Mouse (Mus musculus): ENCODE measurements at regions not wholly inside any gene's neighbourhood (a gene's known extent, or its start where the extent isn't known, plus 50 kb on each side); places are given as distances from the start of the nearest gene placed in this dataset.

GRCm38 (mm10) chr15:51671667-51672372, 2212.9 kb upstream of the Gm7489 start:
- Histone ChIP-seq H3K36me3 (ENCODE audit: control insufficient read depth, insufficient read depth, low read length) (no peaks in the 10 kb centered on the region), H3K4me1 (ENCODE audit: control insufficient read depth, insufficient read depth, insufficient read length, low read length) (no peaks in the 10 kb centered on the region), H3K27ac (ENCODE audit: insufficient read depth, low read depth, low read length) (no peak overlapping the region), H3K4me3 (ENCODE audit: low read depth, low read length) (no peak overlapping the region), H3K27me3 (ENCODE audit: control insufficient read depth, insufficient read depth, low read length) (no peaks in the 10 kb centered on the region)
- no peak for TF ChIP-seq CTCF (IDR thresholded peaks at IDR 0.05; ENCODE audit: extremely low read depth, insufficient read length, insufficient replicate concordance, low read depth, low read length)
- TF ChIP-seq POLR2A (IDR thresholded peaks at IDR 0.05; ENCODE audit: low read depth, low read length) = no peak
- WGBS = 75% methylated on average over 18 of the region's 18 CpGs

DNA sequence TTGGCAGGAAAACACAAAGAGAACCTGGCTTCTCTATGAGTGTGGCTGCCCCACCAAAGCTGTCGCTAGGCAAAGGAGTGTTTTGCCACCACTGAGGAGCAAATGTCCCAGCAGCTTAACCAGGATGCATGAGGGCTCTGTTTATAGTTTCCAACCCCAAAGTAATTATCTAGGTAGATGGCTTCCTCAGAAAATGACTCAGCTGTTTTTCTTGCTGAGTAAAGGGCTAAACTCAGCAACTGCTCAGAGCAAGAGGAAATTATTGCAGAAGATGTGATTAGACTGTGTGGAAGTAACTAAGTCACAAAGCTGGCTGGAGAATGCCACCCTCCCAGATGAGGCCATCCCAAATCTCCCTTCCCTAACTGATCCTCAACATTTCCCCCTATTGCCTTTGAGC, 2211.2 kb upstream of the Gm7489 start:
- Histone ChIP-seq H3K36me3 (ENCODE audit: control insufficient read depth, insufficient read depth, low read length) (no peaks in the 10 kb centered on the region), H3K4me3 (ENCODE audit: low read depth, low read length) (no peak overlapping the region), H3K4me1 (ENCODE audit: control insufficient read depth, insufficient read depth, insufficient read length, low read length) (no peaks in the 10 kb centered on the region), H3K27ac (ENCODE audit: insufficient read depth, low read depth, low read length) (no peak overlapping the region), H3K27me3 (ENCODE audit: control insufficient read depth, insufficient read depth, low read length) (no peaks in the 10 kb centered on the region)
- TF ChIP-seq POLR2A (IDR thresholded peaks at IDR 0.05; ENCODE audit: low read depth, low read length) (no peak), CTCF (IDR thresholded peaks at IDR 0.05; ENCODE audit: extremely low read depth, insufficient read length, insufficient replicate concordance, low read depth, low read length) (no peak)
- 76% methylated on average over 1 of the region's 1 CpGs for WGBS

DNA sequence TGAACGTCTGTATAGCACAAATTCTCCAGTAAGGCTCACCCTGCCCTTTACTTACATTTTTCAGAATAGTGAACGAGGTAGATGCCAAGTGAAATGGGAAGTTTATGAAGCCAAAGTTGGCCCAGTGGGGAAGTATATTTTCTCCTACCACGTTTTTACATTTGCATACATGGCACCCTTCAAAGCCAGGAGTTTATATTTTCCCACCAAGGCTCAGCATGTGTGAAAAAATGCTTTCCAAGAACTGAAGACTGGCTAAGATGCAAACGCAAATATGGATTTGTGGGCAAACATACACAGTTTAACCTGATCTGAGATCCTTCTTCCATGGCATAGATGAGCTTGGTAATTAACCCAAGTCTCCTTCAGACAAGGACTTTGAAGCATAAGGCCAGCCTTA, 2209.4 kb upstream of the Gm7489 start:
- peaks cover 3% of the 10 kb centered on the region; the same call in 1 of the 2 replicates for H3K4me1 ChIP-seq (ENCODE audit: control insufficient read depth, insufficient read depth, insufficient read length, low read length)
- TF ChIP-seq POLR2A (IDR thresholded peaks at IDR 0.05; ENCODE audit: low read depth, low read length) (no peak), CTCF (IDR thresholded peaks at IDR 0.05; ENCODE audit: extremely low read depth, insufficient read length, insufficient replicate concordance, low read depth, low read length) (no peak)
- WGBS = 65% methylated on average over 4 of the region's 4 CpGs
- H3K4me3 ChIP-seq (ENCODE audit: low read depth, low read length) = no peak overlapping the region
- no peaks in the 10 kb centered on the region for H3K27me3 ChIP-seq (ENCODE audit: control insufficient read depth, insufficient read depth, low read length)
- no peak overlapping the region for H3K27ac ChIP-seq (ENCODE audit: insufficient read depth, low read depth, low read length)
- no peaks in the 10 kb centered on the region for H3K36me3 ChIP-seq (ENCODE audit: control insufficient read depth, insufficient read depth, low read length)

DNA sequence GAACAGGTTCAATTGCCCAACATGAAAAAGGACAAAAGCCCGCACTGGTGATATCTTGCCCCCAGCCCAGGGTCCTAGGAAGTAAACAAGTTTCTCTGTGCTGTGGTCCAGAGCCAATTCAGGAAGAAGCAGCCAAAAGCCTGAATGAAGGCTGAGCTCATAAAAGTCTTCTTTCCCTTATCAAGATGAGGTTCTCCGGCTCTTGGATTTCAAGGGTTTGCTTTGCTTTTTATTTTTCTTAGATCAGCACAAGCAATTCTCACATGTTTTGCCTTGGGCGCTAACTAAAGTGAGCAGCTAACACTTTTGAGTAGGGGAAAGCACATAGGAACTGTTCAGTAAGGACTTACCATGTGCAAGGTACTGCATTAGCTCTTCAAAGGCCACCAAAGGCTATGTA, 2208.0 kb upstream of the Gm7489 start:
- Histone ChIP-seq H3K4me3 (ENCODE audit: low read depth, low read length) (no peak overlapping the region), H3K27me3 (ENCODE audit: control insufficient read depth, insufficient read depth, low read length) (no peaks in the 10 kb centered on the region), H3K27ac (ENCODE audit: insufficient read depth, low read depth, low read length) (no peak overlapping the region), H3K36me3 (ENCODE audit: control insufficient read depth, insufficient read depth, low read length) (no peaks in the 10 kb centered on the region), H3K4me1 (ENCODE audit: control insufficient read depth, insufficient read depth, insufficient read length, low read length) (peaks cover 3% of the 10 kb centered on the region; the same call in 1 of the 2 replicates)
- no peak for TF ChIP-seq POLR2A (IDR thresholded peaks at IDR 0.05; ENCODE audit: low read depth, low read length)
- no peak for TF ChIP-seq CTCF (IDR thresholded peaks at IDR 0.05; ENCODE audit: extremely low read depth, insufficient read length, insufficient replicate concordance, low read depth, low read length)
- 88% methylated on average over 3 of the region's 3 CpGs for WGBS

- Histone ChIP-seq H3K27ac (ENCODE audit: insufficient read depth, low read depth, low read length) (no peak overlapping the region), H3K4me1 (ENCODE audit: control insufficient read depth, insufficient read depth, insufficient read length, low read length) (peaks cover 3% of the 10 kb centered on the region; the same call in 1 of the 2 replicates), H3K27me3 (ENCODE audit: control insufficient read depth, insufficient read depth, low read length) (no peaks in the 10 kb centered on the region), H3K36me3 (ENCODE audit: control insufficient read depth, insufficient read depth, low read length) (no peaks in the 10 kb centered on the region), H3K4me3 (ENCODE audit: low read depth, low read length) (no peak overlapping the region)
- 67% methylated on average over 4 of the region's 4 CpGs for WGBS
- TF ChIP-seq CTCF (IDR thresholded peaks at IDR 0.05; ENCODE audit: extremely low read depth, insufficient read length, insufficient replicate concordance, low read depth, low read length) (no peak), POLR2A (IDR thresholded peaks at IDR 0.05; ENCODE audit: low read depth, low read length) (no peak)
Measured at GRCm38 (mm10) chr15:51677266-51677665, 2207.4 kb upstream of the Gm7489 start.

DNA sequence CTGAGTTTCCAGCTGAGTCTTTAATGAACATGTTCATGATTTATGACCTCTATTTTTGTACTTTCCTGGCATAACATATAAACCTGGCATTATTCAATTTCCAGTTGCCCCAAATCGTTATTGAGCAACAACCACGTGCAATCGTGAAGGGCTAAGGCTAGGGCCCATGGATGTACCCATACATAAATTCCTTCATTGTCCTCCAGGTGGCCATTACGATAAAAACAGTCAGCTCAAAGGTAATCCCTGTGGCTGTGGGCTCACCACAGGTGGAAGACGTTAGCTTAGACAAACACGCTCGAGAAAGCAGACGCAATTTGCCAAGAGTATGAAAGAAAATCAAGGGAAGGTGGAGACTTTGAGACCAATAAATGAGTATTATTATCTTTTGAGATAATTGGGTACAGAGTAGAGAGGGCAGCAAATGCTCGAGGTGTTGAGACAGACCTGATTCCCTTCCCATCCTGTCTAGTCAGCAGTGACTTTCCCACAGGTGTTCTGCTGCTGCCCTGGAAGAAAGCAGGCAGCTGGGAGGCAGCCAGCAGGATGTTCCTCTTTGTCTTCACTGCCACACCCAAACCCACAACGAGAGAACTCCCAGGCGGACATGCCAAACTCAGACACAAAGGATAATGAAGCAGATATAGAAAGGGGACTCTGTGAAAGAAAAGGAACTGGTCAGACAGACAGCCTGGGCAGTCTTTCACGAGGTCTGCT, 2205.4 kb upstream of the Gm7489 start:
- Histone ChIP-seq H3K27me3 (ENCODE audit: control insufficient read depth, insufficient read depth, low read length) (no peaks in the 10 kb centered on the region), H3K27ac (ENCODE audit: insufficient read depth, low read depth, low read length) (no peak overlapping the region), H3K4me1 (ENCODE audit: control insufficient read depth, insufficient read depth, insufficient read length, low read length) (peaks cover 3% of the 10 kb centered on the region; the same call in 1 of the 2 replicates), H3K36me3 (ENCODE audit: control insufficient read depth, insufficient read depth, low read length) (no peaks in the 10 kb centered on the region), H3K4me3 (ENCODE audit: low read depth, low read length) (no peak overlapping the region)
- WGBS = 24% methylated on average over 12 of the region's 12 CpGs
- TF ChIP-seq CTCF (IDR thresholded peaks at IDR 0.05; ENCODE audit: extremely low read depth, insufficient read length, insufficient replicate concordance, low read depth, low read length) (no peak), POLR2A (IDR thresholded peaks at IDR 0.05; ENCODE audit: low read depth, low read length) (no peak)

- TF ChIP-seq POLR2A (IDR thresholded peaks at IDR 0.05; ENCODE audit: low read depth, low read length) (no peak), CTCF (IDR thresholded peaks at IDR 0.05; ENCODE audit: extremely low read depth, insufficient read length, insufficient replicate concordance, low read depth, low read length) (no peak)
- peaks cover 3% of the 10 kb centered on the region; the same call in 1 of the 2 replicates for H3K4me1 ChIP-seq (ENCODE audit: control insufficient read depth, insufficient read depth, insufficient read length, low read length)
- no peak overlapping the region for H3K4me3 ChIP-seq (ENCODE audit: low read depth, low read length)
- no peaks in the 10 kb centered on the region for H3K27me3 ChIP-seq (ENCODE audit: control insufficient read depth, insufficient read depth, low read length)
- H3K27ac ChIP-seq (ENCODE audit: insufficient read depth, low read depth, low read length) = no peak overlapping the region
- H3K36me3 ChIP-seq (ENCODE audit: control insufficient read depth, insufficient read depth, low read length) = no peaks in the 10 kb centered on the region
Measured at GRCm38 (mm10) chr15:51680494-51680893, 2204.2 kb upstream of the Gm7489 start.

Measured in small intestine, adult 2 months (tissue).